Mouse (Mus musculus) liver, adult 2 months (tissue): Measurements from ENCODE around the gene Slc15a2.

Experiments
- CTCF ChIP-seq: fragments of 200-500 bp; IDR thresholded peaks from 2 replicates; pipeline ENCODE4 v1.5.1; 2011; ENCODE audit warnings: low read depth, low read length, control low read depth
- POLR2A ChIP-seq: fragments of 200-500 bp; IDR thresholded peaks from 2 replicates; pipeline ENCODE4 v1.6.1; 2011; ENCODE audit warnings: low read length, control low read depth; ENCODE audit not compliant: insufficient read depth; ENCODE audit errors: extremely low read depth

DNA sequence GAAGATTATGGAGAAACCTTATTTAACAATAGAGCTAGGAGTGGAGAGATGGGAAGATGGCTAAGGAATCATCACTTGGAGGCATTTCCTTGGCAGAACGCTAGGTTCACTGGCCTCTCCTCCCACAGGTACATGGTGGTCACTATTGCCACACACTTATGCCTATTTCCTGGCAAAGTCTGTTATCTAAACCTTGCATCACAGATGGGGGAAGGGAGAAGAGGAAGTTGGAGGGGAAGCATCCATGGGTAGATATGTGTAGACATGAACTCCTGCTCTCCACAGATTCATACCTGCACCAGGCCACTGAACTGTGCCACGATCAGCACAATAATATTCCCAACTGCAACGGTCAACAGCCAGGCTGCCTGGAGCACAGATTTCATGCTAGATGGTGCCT, 32.8 kb downstream of the Slc15a2 start:
- TF ChIP-seq CTCF: no peak
- TF ChIP-seq POLR2A: no peak
